ENCODE assay signal across 20 mouse cellular contexts in genomic region chr15:80157197-80157943, GRCm38 (mm10). TPM values are rescaled to one million over a fixed set of nuclear protein-coding genes. Genes with fewer than 3 reads are reported as not detected.
DNase-seq lines count a peak whose midpoint lies in the region; ATAC-seq and TF ChIP-seq lines count a peak whose summit lies in the region.
"Had no signal": no experiment of that assay in that cellular context is flagged by ENCODE, and none has a peak within 500 bp of the region (broad histone marks: within the 10 kb centered on the region; RNA-seq: fewer than 3 reads in every experiment).

No protein-coding gene starts in this region.

- TF ChIP-seq EP300 in lung, postnatal 0 days (IDR thresholded peaks at IDR 0.05), result no peak

- no peak overlapping the region for H3K4me3 ChIP-seq in hindbrain, embryonic 10.5 days
- no peak overlapping the region for H3K4me3 ChIP-seq in hindbrain, embryonic 11.5 days (ENCODE audit: low read depth, low read length)
- no peak overlapping the region for H3K4me3 ChIP-seq in lung, postnatal 0 days (ENCODE audit: low read depth, low read length)
- no peak overlapping the region for H3K4me3 ChIP-seq in lung, adult 2 months (replicated peaks; ENCODE audit: extremely low read depth, low read depth, low read length)
- H3K4me3 ChIP-seq: embryonic facial prominence, embryonic 12.5 days; heart, embryonic 13.5 days; limb, embryonic 13.5 days had no signal

- H3K9ac ChIP-seq in hindbrain, embryonic 11.5 days (ENCODE audit: low read depth, low read length), result no peak overlapping the region
- no peak overlapping the region for H3K9ac ChIP-seq in lung, postnatal 0 days (replicated peaks; ENCODE audit: low read depth)
- H3K9ac ChIP-seq: embryonic facial prominence, embryonic 12.5 days; heart, embryonic 13.5 days; limb, embryonic 13.5 days; liver, embryonic 14.5 days had no signal

- TF ChIP-seq CTCF in lung, postnatal 0 days (IDR thresholded peaks at IDR 0.05), result no peak
- TF ChIP-seq CTCF in lung, adult 2 months (IDR thresholded peaks at IDR 0.05; ENCODE audit: insufficient read depth, low read length), result no peak

- H3K27ac ChIP-seq in hindbrain, embryonic 10.5 days, result peak overlapping the region; percentile 23; the same call in 1 of the 2 replicates
- H3K27ac ChIP-seq in hindbrain, embryonic 11.5 days (ENCODE audit: low read depth, low read length), result no peak overlapping the region
- H3K27ac ChIP-seq in lung, postnatal 0 days (ENCODE audit: low read length), result 0 out of 2 replicates have a peak overlapping the region, but pooled peaks have one; percentile 91
- H3K27ac ChIP-seq: heart, embryonic 13.5 days; limb, embryonic 13.5 days; liver, embryonic 14.5 days had no signal

- no peak for ATAC-seq in hindbrain, embryonic 11.5 days (ENCODE audit: low FRiP score)
- ATAC-seq in lung, postnatal 0 days, result no peak
- ATAC-seq: forebrain, embryonic 16.5 days had no signal

- H3K4me2 ChIP-seq in hindbrain, embryonic 11.5 days (replicated peaks; ENCODE audit: low read depth, low read length), result no peak overlapping the region
- H3K4me2 ChIP-seq in lung, postnatal 0 days (replicated peaks; ENCODE audit: low read depth, low read length), result no peak overlapping the region
- H3K4me2 ChIP-seq: embryonic facial prominence, embryonic 12.5 days; heart, embryonic 13.5 days; limb, embryonic 13.5 days had no signal

- peaks cover 100% of the 10 kb centered on the region for H3K36me3 ChIP-seq in hindbrain, embryonic 10.5 days
- peaks cover 19% of the 10 kb centered on the region for H3K36me3 ChIP-seq in hindbrain, embryonic 11.5 days (ENCODE audit: control insufficient read depth, insufficient read depth, low read length)
- H3K36me3 ChIP-seq in lung, postnatal 0 days (ENCODE audit: insufficient read depth, low read length), result 0 out of 2 replicates have a peak, but pooled peaks cover 8% of the 10 kb centered on the region

- TF ChIP-seq POLR2A in lung, adult 2 months (IDR thresholded peaks at IDR 0.05; ENCODE audit: borderline replicate concordance, extremely low read depth, low read depth, low read length), result no peak

- no peaks in the 10 kb centered on the region for H3K9me3 ChIP-seq in hindbrain, embryonic 10.5 days
- H3K9me3 ChIP-seq in hindbrain, embryonic 11.5 days (ENCODE audit: control insufficient read depth, low read length), result no peaks in the 10 kb centered on the region
- H3K9me3 ChIP-seq in lung, postnatal 0 days (ENCODE audit: low read length), result no peaks in the 10 kb centered on the region
- H3K9me3 ChIP-seq: embryonic facial prominence, embryonic 12.5 days; heart, embryonic 13.5 days; limb, embryonic 13.5 days had no signal

- H3K27me3 ChIP-seq in hindbrain, embryonic 10.5 days (ENCODE audit: insufficient read depth, poor library complexity, severe bottlenecking), result no peaks in the 10 kb centered on the region
- H3K27me3 ChIP-seq in hindbrain, embryonic 11.5 days (ENCODE audit: control insufficient read depth, insufficient read depth, low read length), result no peaks in the 10 kb centered on the region
- H3K27me3 ChIP-seq in lung, postnatal 0 days (replicated peaks; ENCODE audit: insufficient read depth, low read length), result no peaks in the 10 kb centered on the region
- H3K27me3 ChIP-seq: embryonic facial prominence, embryonic 12.5 days; heart, embryonic 13.5 days; limb, embryonic 13.5 days had no signal

- 94% methylated on average over 22 of the region's 22 CpGs for WGBS in hindbrain, embryonic 10.5 days
- WGBS in hindbrain, embryonic 11.5 days, result 93% methylated on average over 22 of the region's 22 CpGs
- 73% methylated on average over 22 of the region's 22 CpGs for WGBS in lung, postnatal 0 days
- 83% methylated on average over 22 of the region's 22 CpGs for WGBS in lung, adult 2 months

- peaks cover 49% of the 10 kb centered on the region for H3K4me1 ChIP-seq in hindbrain, embryonic 10.5 days (replicated peaks)
- H3K4me1 ChIP-seq in hindbrain, embryonic 11.5 days (replicated peaks; ENCODE audit: control insufficient read depth, insufficient read depth, low read length), result 0 out of 2 replicates have a peak, but pooled peaks cover 3% of the 10 kb centered on the region
- H3K4me1 ChIP-seq in lung, postnatal 0 days (ENCODE audit: insufficient read depth, low read depth, low read length), result peaks cover 3% of the 10 kb centered on the region; the same call in 1 of the 2 replicates
- H3K4me1 ChIP-seq in lung, adult 2 months (ENCODE audit: control insufficient read depth, insufficient read depth, low read length), result peaks cover 4% of the 10 kb centered on the region; the same call in 1 of the 2 replicates

- DNase-seq in cerebellum, adult 11-12 months, result peak; percentile 58
- DNase-seq in cerebellum, postnatal 4 days (ENCODE audit: low spot score in 2 of 2), result no peak
- no peak for DNase-seq in hindbrain, embryonic 10.5 days (ENCODE audit: low spot score)
- no peak for DNase-seq in hindbrain, embryonic 11.5 days (ENCODE audit: low spot score)
- DNase-seq in lung, postnatal 0 days (ENCODE audit: low spot score), result peak; percentile 53
- DNase-seq in lung, adult 2 months, result no peak
- DNase-seq in adrenal gland, postnatal 25 days, result no peak
- DNase-seq in ovary, postnatal 14 days (ENCODE audit: low spot score), result no peak
- DNase-seq: adrenal gland, adult 8-10 months; heart, postnatal 4 days; midbrain, embryonic 14.5 days had no signal

RNA-seq across cellular contexts. Expression of gene Mgat3, which starts 16.2 kb away (rescaled TPM):
- 6.3 and 8.6 TPM in 2 replicates for polyA plus RNA-seq in hindbrain, embryonic 10.5 days (2016; fragmentation: Nextera tagmentation; extraction: Ambion mirVana)
- 9.6 and 9.8 TPM in 2 replicates for polyA plus RNA-seq in hindbrain, embryonic 11.5 days (2014; fragmentation: Nextera tagmentation; extraction: Ambion mirVana)
- polyA plus RNA-seq in lung, postnatal 0 days (2015; fragmentation: Nextera tagmentation; extraction: Ambion mirVana), result 3.0 and 3.9 TPM in 2 replicates
- 21.5 and 23.9 TPM in 2 replicates for polyA plus RNA-seq in lung, adult 2 months (2012; rRNA removed)
- total RNA-seq in adrenal gland, postnatal 25 days (2021), result 5.9 and 7.4 TPM in 2 replicates
- total RNA-seq: common myeloid progenitor, adult 5-6 weeks; granulocyte monocyte progenitor cell, adult 5-6 weeks; megakaryocyte progenitor cell, adult 5-6 weeks; MEL had no signal

RNA-seq across cellular contexts. Expression of gene Tab1, which starts 24.4 kb away (rescaled TPM):
- polyA plus RNA-seq in hindbrain, embryonic 10.5 days (2016; fragmentation: Nextera tagmentation; extraction: Ambion mirVana), result 41.3 and 42.8 TPM in 2 replicates
- polyA plus RNA-seq in hindbrain, embryonic 11.5 days (2014; fragmentation: Nextera tagmentation; extraction: Ambion mirVana), result 21.6 and 24.7 TPM in 2 replicates
- 18.1 and 19.1 TPM in 2 replicates for polyA plus RNA-seq in lung, postnatal 0 days (2015; fragmentation: Nextera tagmentation; extraction: Ambion mirVana)
- polyA plus RNA-seq in lung, adult 2 months (2012; rRNA removed), result 19.1 and 23.5 TPM in 2 replicates
- 20.5 and 26.7 TPM in 2 replicates for total RNA-seq in adrenal gland, postnatal 25 days (2021)

Comparison
In these comparisons a context has a peak if more than half of its experiments do, and no peak if none do; other contexts are left out.
1. DNase-seq: peak in cerebellum, adult 11-12 months (single experiment) and lung, postnatal 0 days (single experiment); none in cerebellum, postnatal 4 days (0 of 2), hindbrain, embryonic 10.5 days (single experiment), hindbrain, embryonic 11.5 days (single experiment), lung, adult 2 months (single experiment), adrenal gland, postnatal 25 days (single experiment) and ovary, postnatal 14 days (single experiment).